Mouse (Mus musculus): ENCODE results near the gene Abhd17b. TPM values are rescaled to one million over a fixed set of nuclear protein-coding genes. Genes with fewer than 3 reads are reported as not detected.
"Not testable (repeated sequence)": the region's sequence is repeated elsewhere in the genome, so short reads cannot be mapped to it uniquely, and the experiment has no call there.

Gene Abhd17b
- polyA plus RNA-seq, 1 experiment from 2014 or later: 54.3 TPM

- no peak overlapping the region for H3K4me2 ChIP-seq (ENCODE audit: low read length)
- no peak overlapping the region for H3K9ac ChIP-seq (replicated peaks; ENCODE audit: low read length)
- H3K4me3 ChIP-seq (replicated peaks; ENCODE audit: low read depth, low read length): no peak overlapping the region
- H3K27me3 ChIP-seq (ENCODE audit: control insufficient read depth, insufficient read depth, low read length): no peaks in the 10 kb centered on the region
- H3K36me3 ChIP-seq (ENCODE audit: control insufficient read depth, insufficient read depth, low read length): no peaks in the 10 kb centered on the region
- no peak for DNase-seq
- no peaks in the 10 kb centered on the region for H3K4me1 ChIP-seq (ENCODE audit: control insufficient read depth, insufficient read depth, low read length)
- ATAC-seq (ENCODE audit: low FRiP score, low TSS enrichment): no peak
- no peak overlapping the region for H3K27ac ChIP-seq (replicated peaks; ENCODE audit: low read depth, low read length)
- 95% methylated on average over 4 of the region's 4 CpGs for WGBS
- no peaks in the 10 kb centered on the region for H3K9me3 ChIP-seq (ENCODE audit: control insufficient read depth, low read length)
Measured at GRCm38 (mm10) chr19:21624148-21624535, 28.8 kb upstream of the Abhd17b start.

DNA sequence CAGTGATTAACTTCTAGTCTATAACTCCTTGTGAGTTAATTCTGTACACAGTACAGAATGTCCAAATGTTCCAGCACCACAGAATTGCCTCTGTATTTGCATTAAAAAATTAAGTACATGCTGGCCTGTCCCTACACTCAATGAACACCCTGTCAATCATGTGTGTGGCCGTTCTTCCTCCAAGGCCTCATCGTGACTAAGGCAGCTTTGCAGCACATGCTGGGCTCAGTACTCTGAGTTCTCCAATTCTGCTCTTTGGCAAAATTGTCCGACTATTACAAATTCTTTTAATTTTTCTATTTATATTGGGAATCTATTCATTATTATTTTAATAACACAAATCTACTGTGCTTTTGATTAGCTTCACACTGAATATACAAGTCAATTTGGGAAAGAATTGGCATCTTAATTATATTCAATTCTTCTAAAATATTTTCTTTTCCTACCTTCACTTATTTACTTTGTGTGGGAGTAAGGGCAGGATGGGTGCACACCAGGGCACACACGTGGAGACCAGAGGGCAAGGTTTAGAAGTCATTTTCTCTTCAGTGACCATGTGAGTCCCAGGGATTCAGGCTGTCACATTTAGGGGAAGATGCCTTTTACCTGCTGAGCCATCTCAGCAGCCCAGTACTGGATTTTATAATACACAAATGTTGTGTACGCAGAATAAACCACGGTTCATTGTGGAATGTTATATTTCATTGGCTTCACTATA lies 26.6 kb upstream of the Abhd17b start:
- Histone ChIP-seq H3K9ac (replicated peaks; ENCODE audit: low read length) (no peak overlapping the region), H3K9me3 (ENCODE audit: control insufficient read depth, low read length) (no peaks in the 10 kb centered on the region), H3K36me3 (ENCODE audit: control insufficient read depth, insufficient read depth, low read length) (no peaks in the 10 kb centered on the region), H3K27me3 (ENCODE audit: control insufficient read depth, insufficient read depth, low read length) (no peaks in the 10 kb centered on the region), H3K27ac (replicated peaks; ENCODE audit: low read depth, low read length) (no peak overlapping the region), H3K4me2 (ENCODE audit: low read length) (no peak overlapping the region), H3K4me1 (ENCODE audit: control insufficient read depth, insufficient read depth, low read length) (0 out of 2 replicates have a peak, but pooled peaks cover 3% of the 10 kb centered on the region), H3K4me3 (replicated peaks; ENCODE audit: low read depth, low read length) (no peak overlapping the region)
- DNase-seq (no peak), ATAC-seq (ENCODE audit: low FRiP score, low TSS enrichment) (no peak)
- 83% methylated on average over 6 of the region's 6 CpGs for WGBS

DNA sequence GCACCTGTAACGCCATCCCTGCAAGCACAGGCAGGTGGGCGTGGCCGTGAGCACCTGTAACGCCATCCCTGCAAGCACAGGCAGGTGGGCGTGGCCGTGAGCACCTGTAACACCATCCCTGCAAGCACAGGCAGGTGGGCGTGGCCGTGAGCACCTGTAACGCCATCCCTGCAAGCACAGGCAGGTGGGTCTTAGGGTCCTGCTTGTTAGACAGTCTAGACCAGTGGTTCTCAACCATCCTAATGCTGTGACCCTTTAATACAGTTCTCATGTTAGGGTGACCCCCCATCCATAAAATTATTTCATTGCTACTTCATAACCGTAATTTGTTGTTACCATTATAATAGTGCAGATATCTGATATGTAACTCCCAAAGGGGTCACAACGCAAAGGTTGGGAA lies 24.5 kb upstream of the Abhd17b start:
- 61% methylated on average over 11 of the region's 11 CpGs for WGBS
- not testable (repeated sequence) for H3K36me3 ChIP-seq (ENCODE audit: control insufficient read depth, insufficient read depth, low read length); H3K9me3 ChIP-seq (ENCODE audit: control insufficient read depth, low read length); DNase-seq; H3K27ac ChIP-seq (replicated peaks; ENCODE audit: low read depth, low read length); H3K4me1 ChIP-seq (ENCODE audit: control insufficient read depth, insufficient read depth, low read length); H3K9ac ChIP-seq (replicated peaks; ENCODE audit: low read length); H3K27me3 ChIP-seq (ENCODE audit: control insufficient read depth, insufficient read depth, low read length); ATAC-seq (ENCODE audit: low FRiP score, low TSS enrichment); H3K4me2 ChIP-seq (ENCODE audit: low read length); H3K4me3 ChIP-seq (replicated peaks; ENCODE audit: low read depth, low read length)

GRCm38 (mm10) chr19:21629030-21629429 lies 24.0 kb upstream of the Abhd17b start:
- H3K27me3 ChIP-seq (ENCODE audit: control insufficient read depth, insufficient read depth, low read length): no peaks in the 10 kb centered on the region
- H3K4me3 ChIP-seq (replicated peaks; ENCODE audit: low read depth, low read length): no peak overlapping the region
- ATAC-seq (ENCODE audit: low FRiP score, low TSS enrichment) (no peak), DNase-seq (no peak)
- no peaks in the 10 kb centered on the region for H3K9me3 ChIP-seq (ENCODE audit: control insufficient read depth, low read length)
- H3K36me3 ChIP-seq (ENCODE audit: control insufficient read depth, insufficient read depth, low read length): no peaks in the 10 kb centered on the region
- 93% methylated on average over 1 of the region's 1 CpGs for WGBS
- no peak overlapping the region for H3K9ac ChIP-seq (replicated peaks; ENCODE audit: low read length)
- 0 out of 2 replicates have a peak, but pooled peaks cover 3% of the 10 kb centered on the region for H3K4me1 ChIP-seq (ENCODE audit: control insufficient read depth, insufficient read depth, low read length)
- H3K27ac ChIP-seq (replicated peaks; ENCODE audit: low read depth, low read length): no peak overlapping the region
- no peak overlapping the region for H3K4me2 ChIP-seq (ENCODE audit: low read length)

- Histone ChIP-seq H3K9ac (replicated peaks; ENCODE audit: low read length) (no peak overlapping the region), H3K27me3 (ENCODE audit: control insufficient read depth, insufficient read depth, low read length) (no peaks in the 10 kb centered on the region), H3K9me3 (ENCODE audit: control insufficient read depth, low read length) (no peaks in the 10 kb centered on the region), H3K27ac (replicated peaks; ENCODE audit: low read depth, low read length) (no peak overlapping the region), H3K4me2 (ENCODE audit: low read length) (no peak overlapping the region), H3K4me1 (ENCODE audit: control insufficient read depth, insufficient read depth, low read length) (0 out of 2 replicates have a peak, but pooled peaks cover 3% of the 10 kb centered on the region), H3K36me3 (ENCODE audit: control insufficient read depth, insufficient read depth, low read length) (no peaks in the 10 kb centered on the region), H3K4me3 (replicated peaks; ENCODE audit: low read depth, low read length) (no peak overlapping the region)
- ATAC-seq (ENCODE audit: low FRiP score, low TSS enrichment) (no peak), DNase-seq (no peak)
- WGBS: 65% methylated on average over 1 of the region's 1 CpGs
Measured at GRCm38 (mm10) chr19:21629501-21629900, 23.5 kb upstream of the Abhd17b start.

DNA sequence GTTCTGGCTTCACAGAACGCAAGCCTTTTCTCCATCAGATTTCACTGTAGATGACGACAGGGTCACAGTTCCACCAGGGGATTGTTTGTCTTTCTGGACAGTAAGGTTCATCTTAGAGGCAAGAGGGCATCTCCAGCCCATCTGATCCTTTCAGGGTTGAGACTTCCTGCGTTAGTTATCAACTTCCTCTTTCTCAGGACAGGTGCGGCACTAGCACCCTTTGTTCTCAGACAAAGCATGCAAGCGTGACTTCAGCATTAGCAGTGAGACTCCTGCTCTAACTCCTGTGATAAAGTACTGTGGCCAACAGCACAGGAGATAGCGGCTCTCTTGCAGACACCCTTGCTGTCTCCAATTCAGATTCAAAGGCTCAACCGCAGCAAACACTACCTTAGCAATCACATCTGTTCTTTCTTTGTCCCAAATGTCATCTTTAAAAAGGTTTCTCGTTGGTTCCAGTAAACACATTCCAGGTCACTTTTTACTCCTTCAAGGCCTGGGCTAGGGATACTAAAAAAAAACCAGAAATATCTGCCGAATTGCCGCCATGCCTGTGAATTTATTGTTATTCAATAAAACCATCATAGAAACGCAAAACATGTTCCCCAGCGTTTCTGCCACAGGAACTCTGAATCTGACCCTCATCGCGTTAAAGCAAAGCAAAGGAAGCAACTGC lies 22.2 kb upstream of the Abhd17b start:
- H3K4me1 ChIP-seq (ENCODE audit: control insufficient read depth, insufficient read depth, low read length): 0 out of 2 replicates have a peak, but pooled peaks cover 3% of the 10 kb centered on the region
- H3K9me3 ChIP-seq (ENCODE audit: control insufficient read depth, low read length): no peaks in the 10 kb centered on the region
- no peak overlapping the region for H3K9ac ChIP-seq (replicated peaks; ENCODE audit: low read length)
- H3K27ac ChIP-seq (replicated peaks; ENCODE audit: low read depth, low read length): no peak overlapping the region
- no peak overlapping the region for H3K4me3 ChIP-seq (replicated peaks; ENCODE audit: low read depth, low read length)
- H3K36me3 ChIP-seq (ENCODE audit: control insufficient read depth, insufficient read depth, low read length): no peaks in the 10 kb centered on the region
- no peaks in the 10 kb centered on the region for H3K27me3 ChIP-seq (ENCODE audit: control insufficient read depth, insufficient read depth, low read length)
- ATAC-seq (ENCODE audit: low FRiP score, low TSS enrichment) (no peak), DNase-seq (no peak)
- 66% methylated on average over 14 of the region's 14 CpGs for WGBS
- no peak overlapping the region for H3K4me2 ChIP-seq (ENCODE audit: low read length)

GRCm38 (mm10) chr19:21635406-21635805 lies 17.6 kb upstream of the Abhd17b start:
- Histone ChIP-seq H3K4me3 (replicated peaks; ENCODE audit: low read depth, low read length) (no peak overlapping the region), H3K9me3 (ENCODE audit: control insufficient read depth, low read length) (no peaks in the 10 kb centered on the region; the same call in 1 of the 2 replicates), H3K36me3 (ENCODE audit: control insufficient read depth, insufficient read depth, low read length) (no peaks in the 10 kb centered on the region), H3K4me2 (ENCODE audit: low read length) (no peak overlapping the region), H3K4me1 (ENCODE audit: control insufficient read depth, insufficient read depth, low read length) (0 out of 2 replicates have a peak, but pooled peaks cover 3% of the 10 kb centered on the region), H3K27ac (replicated peaks; ENCODE audit: low read depth, low read length) (no peak overlapping the region), H3K27me3 (ENCODE audit: control insufficient read depth, insufficient read depth, low read length) (no peaks in the 10 kb centered on the region), H3K9ac (replicated peaks; ENCODE audit: low read length) (no peak overlapping the region)
- no peak for DNase-seq
- no peak for ATAC-seq (ENCODE audit: low FRiP score, low TSS enrichment)
- 95% methylated on average over 2 of the region's 2 CpGs for WGBS

GRCm38 (mm10) chr19:21636907-21637306 lies 16.1 kb upstream of the Abhd17b start:
- no peaks in the 10 kb centered on the region for H3K4me1 ChIP-seq (ENCODE audit: control insufficient read depth, insufficient read depth, low read length)
- ATAC-seq (ENCODE audit: low FRiP score, low TSS enrichment): no peak
- DNase-seq: no peak
- no peaks in the 10 kb centered on the region for H3K36me3 ChIP-seq (ENCODE audit: control insufficient read depth, insufficient read depth, low read length)
- H3K27me3 ChIP-seq (ENCODE audit: control insufficient read depth, insufficient read depth, low read length): no peaks in the 10 kb centered on the region
- H3K9me3 ChIP-seq (ENCODE audit: control insufficient read depth, low read length): no peaks in the 10 kb centered on the region; the same call in 1 of the 2 replicates
- H3K9ac ChIP-seq (replicated peaks; ENCODE audit: low read length): no peak overlapping the region
- WGBS: 96% methylated on average over 3 of the region's 3 CpGs
- H3K4me2 ChIP-seq (ENCODE audit: low read length): no peak overlapping the region
- H3K27ac ChIP-seq (replicated peaks; ENCODE audit: low read depth, low read length): no peak overlapping the region
- H3K4me3 ChIP-seq (replicated peaks; ENCODE audit: low read depth, low read length): no peak overlapping the region

- no peaks in the 10 kb centered on the region for H3K36me3 ChIP-seq (ENCODE audit: control insufficient read depth, insufficient read depth, low read length)
- no peaks in the 10 kb centered on the region for H3K27me3 ChIP-seq (ENCODE audit: control insufficient read depth, insufficient read depth, low read length)
- no peak for ATAC-seq (ENCODE audit: low FRiP score, low TSS enrichment)
- no peak overlapping the region for H3K9ac ChIP-seq (replicated peaks; ENCODE audit: low read length)
- no peak overlapping the region for H3K4me3 ChIP-seq (replicated peaks; ENCODE audit: low read depth, low read length)
- 96% methylated on average over 7 of the region's 7 CpGs for WGBS
- no peaks in the 10 kb centered on the region; the same call in 1 of the 2 replicates for H3K9me3 ChIP-seq (ENCODE audit: control insufficient read depth, low read length)
- no peak for DNase-seq
- H3K27ac ChIP-seq (replicated peaks; ENCODE audit: low read depth, low read length): no peak overlapping the region
- H3K4me2 ChIP-seq (ENCODE audit: low read length): no peak overlapping the region
- no peaks in the 10 kb centered on the region for H3K4me1 ChIP-seq (ENCODE audit: control insufficient read depth, insufficient read depth, low read length)
Measured at GRCm38 (mm10) chr19:21637672-21638071, 15.3 kb upstream of the Abhd17b start.

All from midbrain, embryonic 14.5 days (tissue).